Mouse (Mus musculus) right cerebral cortex, postnatal 14 days (tissue): ENCODE measurements around the gene Nacad.

Source experiments
- DNase-seq: peaks from one replicate; pipeline ENCODE4 v3.0.0; 2022

Gene Nacad

GRCm38 (mm10) chr11:6603224-6603623 is 2.6 kb downstream of the Nacad start:
- no peak for DNase-seq

GRCm38 (mm10) chr11:6602662-6603061 is 3.2 kb downstream of the Nacad start:
- no peak for DNase-seq

GRCm38 (mm10) chr11:6601649-6602480 is 4.0 kb downstream of the Nacad start:
- no peak for DNase-seq

GRCm38 (mm10) chr11:6600284-6600944 is 5.4 kb downstream of the Nacad start:
- no peak for DNase-seq

- DNase-seq, result no peak
Measured at GRCm38 (mm10) chr11:6599831-6600230, 6.0 kb downstream of the Nacad start.

GRCm38 (mm10) chr11:6599011-6599681 is 6.7 kb downstream of the Nacad start:
- no peak for DNase-seq

GRCm38 (mm10) chr11:6598191-6598889 is 7.5 kb downstream of the Nacad start:
- DNase-seq, result no peak

GRCm38 (mm10) chr11:6597523-6597922 is 8.3 kb downstream of the Nacad start:
- no peak for DNase-seq

- DNase-seq, result no peak
Measured at GRCm38 (mm10) chr11:6596616-6597015, 9.2 kb downstream of the Nacad start.

- DNase-seq, result no peak
Measured at GRCm38 (mm10) chr11:6596205-6596604, 9.6 kb downstream of the Nacad start.

GRCm38 (mm10) chr11:6595339-6595738 is 10.5 kb downstream of the Nacad start:
- no peak for DNase-seq

- no peak for DNase-seq
Measured at GRCm38 (mm10) chr11:6594845-6595244, 11.0 kb downstream of the Nacad start.

- DNase-seq, result no peak
Measured at GRCm38 (mm10) chr11:6593406-6593805, 12.4 kb downstream of the Nacad start.

- no peak for DNase-seq
Measured at GRCm38 (mm10) chr11:6590933-6591675, 14.7 kb downstream of the Nacad start.

- DNase-seq, result no peak
Measured at GRCm38 (mm10) chr11:6589838-6590237, 16.0 kb downstream of the Nacad start.

- no peak for DNase-seq
Measured at GRCm38 (mm10) chr11:6588295-6588694, 17.6 kb downstream of the Nacad start.

GRCm38 (mm10) chr11:6587249-6587940 is 18.5 kb downstream of the Nacad start:
- DNase-seq, result no peak

- no peak for DNase-seq
Measured at GRCm38 (mm10) chr11:6586660-6587059, 19.2 kb downstream of the Nacad start.

GRCm38 (mm10) chr11:6585748-6586147 is 20.1 kb downstream of the Nacad start:
- no peak for DNase-seq

- DNase-seq, result no peak
Measured at GRCm38 (mm10) chr11:6581560-6581959, 24.3 kb downstream of the Nacad start.

GRCm38 (mm10) chr11:6580065-6580750 is 25.6 kb downstream of the Nacad start:
- DNase-seq, result no peak
